Mouse (Mus musculus): ENCODE results near the gene Itsn1.

Gene Itsn1

GRCm38 (mm10) chr16:91729066-91729482, at the start of gene Itsn1:
Gene Itsn1, plus strand, starts transcription at chr16:91729281.
- peak; percentile 98 for DNase-seq (ENCODE audit: low read depth, low spot score)

DNA sequence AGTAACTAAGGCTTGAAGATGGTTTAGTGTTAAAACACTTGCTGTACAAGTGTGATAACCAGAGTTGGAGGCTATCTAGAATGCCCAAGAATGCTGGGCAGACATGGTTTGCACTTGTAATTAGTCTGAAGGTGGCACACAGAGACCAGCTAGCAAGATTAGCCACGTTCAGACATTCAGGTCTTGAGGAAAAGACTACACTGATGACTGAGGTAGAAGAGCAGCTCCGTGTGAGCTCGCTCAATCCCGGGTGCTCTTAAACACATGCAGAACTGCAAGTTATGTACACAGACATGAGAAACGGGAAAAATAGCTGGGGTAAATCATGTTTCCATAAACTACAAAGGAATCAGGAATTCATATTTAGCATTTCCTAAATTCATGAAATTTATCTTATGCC, 48.4 kb upstream of the Itsn1 start:
- DNase-seq (ENCODE audit: low read depth, low spot score): no peak

- DNase-seq (ENCODE audit: low read depth, low spot score): no peak
These were observed 43.6 kb upstream of the Itsn1 start for GRCm38 (mm10) chr16:91685526-91685925.

GRCm38 (mm10) chr16:91686369-91686768, 42.7 kb upstream of the Itsn1 start:
- DNase-seq (ENCODE audit: low read depth, low spot score): no peak

DNA sequence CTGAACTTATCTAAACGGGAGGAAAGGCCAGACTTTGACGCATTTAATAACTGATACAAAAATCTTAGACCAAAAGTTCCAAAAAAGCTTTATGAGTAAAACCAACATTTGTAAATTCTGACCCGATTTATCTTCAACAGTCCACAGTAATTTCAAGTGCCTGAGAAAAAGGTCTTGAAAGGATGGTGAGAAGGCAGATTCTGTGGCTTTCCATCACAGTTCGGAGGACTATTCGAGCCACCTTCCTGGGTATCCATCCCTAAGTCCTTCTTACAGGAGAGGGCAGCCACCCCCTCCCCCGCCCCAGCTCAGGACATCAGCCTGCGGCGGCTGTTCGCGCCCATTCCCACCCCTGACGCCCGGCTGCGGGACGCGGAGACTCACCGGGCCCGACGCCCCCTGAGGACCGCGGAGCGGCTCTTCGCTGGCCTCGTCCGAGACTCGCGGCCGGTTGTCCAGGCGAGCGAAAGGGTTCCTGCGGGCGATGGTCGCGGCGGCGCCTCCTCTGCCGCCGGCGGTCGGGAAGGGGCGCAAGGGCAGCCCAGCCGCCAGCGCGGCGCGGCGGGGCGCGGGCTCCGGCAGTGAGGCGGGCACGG, 41.0 kb upstream of the Itsn1 start:
- no peak for DNase-seq (ENCODE audit: low read depth, low spot score)

DNA sequence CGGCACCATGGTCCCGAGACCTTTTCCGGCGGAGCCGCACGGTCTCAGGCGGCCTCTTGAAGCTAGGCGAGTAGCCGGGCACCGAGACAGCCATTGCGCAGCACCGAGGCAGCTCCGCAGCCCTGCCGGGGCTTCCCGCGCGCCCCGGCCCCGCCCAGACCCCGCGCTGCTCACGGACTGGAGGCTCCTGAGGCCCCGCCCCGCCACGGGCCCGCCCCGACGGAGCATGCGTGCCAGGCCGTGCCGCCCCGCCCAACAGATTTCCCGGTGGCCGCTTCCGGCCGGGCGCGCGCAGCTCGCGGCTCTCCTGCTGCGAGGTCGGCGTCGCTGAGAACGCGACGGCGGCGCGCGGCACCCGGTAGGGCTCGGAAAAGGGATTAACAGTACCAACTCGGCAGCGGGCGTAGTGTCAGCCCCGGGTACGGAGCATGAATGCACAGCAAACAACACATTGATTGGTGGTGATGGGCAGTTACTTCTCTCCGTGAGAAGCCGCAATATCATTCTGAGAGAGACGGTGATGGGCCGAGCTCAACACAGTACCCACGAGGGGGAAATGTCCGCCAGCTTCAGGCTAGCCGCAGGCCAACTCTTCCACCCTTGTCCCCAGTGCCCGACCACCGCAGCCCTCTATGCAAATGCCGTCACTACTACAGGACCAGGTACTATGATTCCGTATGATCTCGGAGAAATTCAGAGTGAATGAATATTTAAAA, 40.3 kb upstream of the Itsn1 start, which contains the start of gene Donson:
Gene Donson (minus strand): TSS at position 152 of the 716 bp plus-strand sequence.
- DNase-seq (ENCODE audit: low read depth, low spot score): peak; percentile 85

- DNase-seq (ENCODE audit: low read depth, low spot score): no peak
These were observed 39.3 kb upstream of the Itsn1 start for GRCm38 (mm10) chr16:91689791-91690190.

- peak; percentile 48 for DNase-seq (ENCODE audit: low read depth, low spot score)
These were observed 34.5 kb upstream of the Itsn1 start for GRCm38 (mm10) chr16:91694455-91695084.

DNA sequence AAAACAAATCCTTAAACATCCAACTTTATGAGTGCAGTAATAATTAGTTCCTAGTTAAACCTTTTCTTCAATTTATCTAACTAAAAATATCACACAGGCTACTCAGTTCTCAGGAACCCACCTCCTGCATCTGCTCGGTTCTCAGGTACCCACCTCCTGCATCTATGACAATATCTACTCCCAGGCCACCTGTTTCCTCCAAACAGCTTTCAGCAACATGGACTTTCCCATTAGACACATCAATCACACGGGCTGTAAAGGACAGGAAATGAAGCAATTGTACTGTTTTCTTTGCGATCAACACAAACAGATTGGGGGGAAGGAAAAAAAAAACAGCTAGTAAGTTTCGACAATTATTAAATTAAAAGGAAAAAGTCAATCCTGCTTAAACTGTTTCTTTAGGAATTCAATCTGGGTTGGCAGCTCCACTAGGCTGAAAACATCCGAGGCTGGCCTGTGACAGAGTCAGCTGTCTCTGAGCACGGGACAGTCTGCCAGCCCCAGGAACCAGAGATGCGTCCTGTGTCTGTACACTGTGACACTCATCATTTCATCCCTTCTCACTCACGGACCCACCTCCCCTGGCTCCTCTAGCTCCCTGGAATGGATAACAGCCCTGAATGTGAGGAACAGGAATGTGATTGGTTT, 33.8 kb upstream of the Itsn1 start:
- DNase-seq (ENCODE audit: low read depth, low spot score): no peak

GRCm38 (mm10) chr16:91698995-91699394, 30.1 kb upstream of the Itsn1 start:
- DNase-seq (ENCODE audit: low read depth, low spot score): no peak

- DNase-seq (ENCODE audit: low read depth, low spot score): no peak
These were observed 27.2 kb upstream of the Itsn1 start for GRCm38 (mm10) chr16:91701908-91702307.

DNA sequence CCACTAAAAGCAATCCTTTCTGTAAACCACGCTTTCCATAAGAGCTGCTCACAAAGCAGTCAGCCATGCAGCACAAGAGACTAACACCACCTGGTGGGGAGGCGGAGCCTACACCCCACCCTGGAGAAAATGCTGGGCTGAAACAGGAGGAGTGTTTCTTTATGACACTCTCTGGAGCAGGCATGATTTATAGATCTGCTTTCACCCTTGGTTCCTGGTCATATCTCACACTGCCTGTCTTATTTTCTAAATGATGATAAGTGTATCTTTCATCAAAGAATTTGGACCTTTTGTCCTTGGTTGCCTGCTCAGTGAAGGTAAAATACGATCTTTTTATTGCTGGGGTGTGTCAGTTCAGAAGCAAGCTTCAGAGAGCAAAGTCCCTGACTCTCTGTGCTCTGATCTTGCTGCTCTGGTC, 26.3 kb upstream of the Itsn1 start:
- DNase-seq (ENCODE audit: low read depth, low spot score): no peak

- no peak for DNase-seq (ENCODE audit: low read depth, low spot score)
These were observed 24.3 kb upstream of the Itsn1 start for GRCm38 (mm10) chr16:91704603-91705340.

DNA sequence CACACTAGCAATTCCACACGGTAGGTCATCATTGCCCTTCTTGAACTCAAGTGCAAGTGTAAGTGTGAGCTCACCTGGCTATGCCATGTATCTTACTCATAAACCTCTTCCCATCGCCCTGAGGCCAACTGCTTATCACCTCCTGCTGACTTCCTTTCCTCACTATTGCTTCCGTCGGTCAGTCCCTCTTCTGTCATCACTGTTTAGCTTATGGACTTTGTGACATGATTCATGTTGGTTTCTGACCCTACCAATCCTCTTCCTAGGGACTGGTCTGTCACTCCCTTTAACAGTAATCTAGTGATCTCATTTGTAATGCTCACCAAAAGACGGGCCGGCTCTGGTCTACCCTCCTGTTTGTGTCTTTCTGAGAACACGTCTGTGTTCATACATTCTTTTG, 18.8 kb upstream of the Itsn1 start:
- DNase-seq (ENCODE audit: low read depth, low spot score): no peak

DNA sequence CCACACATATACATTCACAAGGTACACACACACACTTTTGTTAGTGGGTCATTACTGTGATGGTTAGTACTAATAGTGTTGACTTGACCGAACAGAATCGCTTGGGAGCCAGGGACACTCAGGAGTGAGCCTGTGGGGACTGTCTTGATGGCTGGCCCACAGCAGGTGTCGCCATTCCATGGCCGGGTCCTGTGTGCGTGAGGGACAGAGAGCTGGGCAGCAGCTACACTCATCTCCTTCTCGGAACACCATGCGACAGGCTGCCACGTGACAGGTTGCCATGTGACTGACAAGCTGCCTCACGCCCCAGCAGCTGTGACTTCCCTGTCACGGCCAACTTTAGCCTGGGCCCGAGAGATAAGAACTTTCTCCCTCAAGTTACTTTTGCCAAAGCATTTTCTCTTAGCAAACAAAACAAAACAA, 12.1 kb upstream of the Itsn1 start:
- DNase-seq (ENCODE audit: low read depth, low spot score): no peak

- no peak for DNase-seq (ENCODE audit: low read depth, low spot score)
These were observed 11.7 kb upstream of the Itsn1 start for GRCm38 (mm10) chr16:91717399-91717798.

GRCm38 (mm10) chr16:91724247-91724646, 4.8 kb upstream of the Itsn1 start:
- no peak for DNase-seq (ENCODE audit: low read depth, low spot score)

GRCm38 (mm10) chr16:91727433-91727832, 1.6 kb upstream of the Itsn1 start:
- no peak for DNase-seq (ENCODE audit: low read depth, low spot score)

- peak; percentile 97 for DNase-seq (ENCODE audit: low read depth, low spot score)
These were observed 687 bp upstream of the Itsn1 start, which contains the start of gene Cryzl1 for GRCm38 (mm10) chr16:91728123-91729065. Gene Cryzl1, minus strand, starts transcription at chr16:91728975.

- no peak for DNase-seq (ENCODE audit: low read depth, low spot score)
These were observed 850 bp downstream of the Itsn1 start for GRCm38 (mm10) chr16:91729821-91730441.

Measured in retina, adult 2 months (tissue).